Mouse (Mus musculus) embryonic fibroblast, embryonic 13.5 days (primary cell): ENCODE results near the gene Stk26.

Experiments used
- CTCF ChIP-seq: IDR thresholded peaks from 2 replicates; pipeline ENCODE4 v1.5.1; 2011; ENCODE audit warnings: mild to moderate bottlenecking, control low read depth, low read length, moderate library complexity, borderline replicate concordance; ENCODE audit not compliant: insufficient read depth
- POLR2A ChIP-seq: IDR thresholded peaks from 2 replicates; pipeline ENCODE4 v1.6.1; 2011; ENCODE audit warnings: low read depth, mild to moderate bottlenecking, control low read depth, low read length, moderate library complexity

GRCm38 (mm10) chrX:50842046-50842445 is 1.2 kb downstream of the Stk26 start:
- TF ChIP-seq POLR2A (no peak), CTCF (no peak)
